Mouse (Mus musculus) C2C12 (cell line): ENCODE results near the gene Iqgap3. TPM values are rescaled to one million over a fixed set of nuclear protein-coding genes. Genes with fewer than 3 reads are reported as not detected.

Experiments
- H3K27me3 ChIP-seq: one replicate; pipeline ENCODE4 v1.6.1; 2011; ENCODE audit not compliant: control insufficient read depth, insufficient read depth, insufficient read length
- H3K36me3 ChIP-seq: one replicate; pipeline ENCODE4 v1.6.1; 2011; ENCODE audit not compliant: control insufficient read depth, insufficient read depth
- H3K4me3 ChIP-seq: one replicate; pipeline ENCODE4 v1.5.1; 2011; ENCODE audit warnings: mild to moderate bottlenecking, control low read depth; ENCODE audit not compliant: poor library complexity, insufficient read depth, severe bottlenecking
- H3K79me2 ChIP-seq: one replicate; pipeline ENCODE4 v1.6.1; 2011; ENCODE audit not compliant: control insufficient read depth, insufficient read depth
- H3K79me3 ChIP-seq: one replicate; pipeline ENCODE4 v1.6.1; 2011; ENCODE audit warnings: low read depth, control low read depth
- H3ac ChIP-seq: one replicate; pipeline ENCODE3; 2011; ENCODE audit warnings: low read depth; ENCODE audit not compliant: control insufficient read depth, insufficient read length
- CEBPB ChIP-seq: IDR thresholded peaks from one replicate; pipeline ENCODE4 v1.6.1; 2011; ENCODE audit warnings: low read depth, mild to moderate bottlenecking, control low read depth, moderate library complexity
- CTCF ChIP-seq: IDR thresholded peaks from one replicate; pipeline ENCODE4 v1.5.1; 2011; ENCODE audit not compliant: control insufficient read depth, insufficient read depth, insufficient read length
- FOSL1 ChIP-seq: IDR thresholded peaks from one replicate; pipeline ENCODE4 v1.8.0; 2011; ENCODE audit warnings: mild to moderate bottlenecking, low read length; ENCODE audit not compliant: poor library complexity, insufficient read depth, severe bottlenecking
- MAX ChIP-seq: IDR thresholded peaks from one replicate; pipeline ENCODE4 v1.6.1; 2011; ENCODE audit warnings: mild to moderate bottlenecking, control low read depth
- MYOD1 ChIP-seq: IDR thresholded peaks from one replicate; pipeline ENCODE4 v1.6.1; 2011; ENCODE audit warnings: low read depth; ENCODE audit not compliant: control insufficient read depth, insufficient read length
- MYOG ChIP-seq: IDR thresholded peaks from one replicate; pipeline ENCODE4 v1.6.1; 2011; ENCODE audit not compliant: control insufficient read depth, insufficient read length; ENCODE audit errors: extremely low read depth
- USF1 ChIP-seq: IDR thresholded peaks from one replicate; pipeline ENCODE4 v1.6.1; 2011; ENCODE audit warnings: low read depth, mild to moderate bottlenecking, control low read depth, moderate library complexity
- polyA plus RNA-seq: library from polyadenylated mRNA; unstranded; fragments of >200 nt; fragmentation: generic; extraction: Trizol; gene quantifications from one replicate; pipeline ENCODE4 v1.2.1, GENCODE M21; 2012; ENCODE audit warnings: missing spikeins

The Iqgap3 gene
- polyA plus RNA-seq, 1 experiment, result 23.9 TPM

GRCm38 (mm10) chr3:88162811-88163210, 81.0 kb downstream of the Iqgap3 start:
- peaks cover 95% of the 10 kb centered on the region for H3K36me3 ChIP-seq
- no peaks in the 10 kb centered on the region for H3K27me3 ChIP-seq
- H3ac ChIP-seq, result no peak overlapping the region
- H3K79me2 ChIP-seq, result no peaks in the 10 kb centered on the region
- no peak overlapping the region for H3K4me3 ChIP-seq
- H3K79me3 ChIP-seq, result no peaks in the 10 kb centered on the region
- no peak for TF ChIP-seq CEBPB
- TF ChIP-seq CTCF, result no peak
- TF ChIP-seq MYOD1, result no peak
- no peak for TF ChIP-seq FOSL1
- TF ChIP-seq MYOG, result no peak
- no peak for TF ChIP-seq USF1
- TF ChIP-seq MAX, result no peak

- no peak overlapping the region for H3ac ChIP-seq
- H3K79me3 ChIP-seq, result no peaks in the 10 kb centered on the region
- no peak overlapping the region for H3K4me3 ChIP-seq
- TF ChIP-seq CEBPB (no peak), FOSL1 (no peak), MYOD1 (no peak), USF1 (no peak), MAX (no peak), CTCF (no peak), MYOG (no peak)
- no peaks in the 10 kb centered on the region for H3K27me3 ChIP-seq
- H3K79me2 ChIP-seq, result no peaks in the 10 kb centered on the region
- peaks cover 90% of the 10 kb centered on the region for H3K36me3 ChIP-seq
Measured at GRCm38 (mm10) chr3:88163847-88164246, 82.1 kb downstream of the Iqgap3 start.

GRCm38 (mm10) chr3:88164263-88164662, 82.5 kb downstream of the Iqgap3 start:
- H3ac ChIP-seq, result no peak overlapping the region
- TF ChIP-seq MYOG (no peak), FOSL1 (no peak), MYOD1 (no peak), USF1 (no peak), CEBPB (no peak), MAX (no peak), CTCF (no peak)
- H3K79me3 ChIP-seq, result no peaks in the 10 kb centered on the region

GRCm38 (mm10) chr3:88166056-88166455, 84.3 kb downstream of the Iqgap3 start:
- H3K36me3 ChIP-seq, result peaks cover 82% of the 10 kb centered on the region

More at GRCm38 (mm10) chr3:88164263-88164662, 82.5 kb downstream of the Iqgap3 start:
- Histone ChIP-seq H3K79me2 (no peaks in the 10 kb centered on the region), H3K36me3 (peaks cover 86% of the 10 kb centered on the region), H3K4me3 (no peak overlapping the region), H3K27me3 (no peaks in the 10 kb centered on the region)

GRCm38 (mm10) chr3:88170361-88170760, 88.6 kb downstream of the Iqgap3 start:
- no peaks in the 10 kb centered on the region for H3K79me3 ChIP-seq
- TF ChIP-seq MAX, result no peak
- no peak for TF ChIP-seq FOSL1
- TF ChIP-seq MYOG, result no peak
- TF ChIP-seq CEBPB, result no peak
- no peak for TF ChIP-seq CTCF
- no peak for TF ChIP-seq USF1
- TF ChIP-seq MYOD1, result no peak
- no peak overlapping the region for H3K4me3 ChIP-seq
- H3K27me3 ChIP-seq, result no peaks in the 10 kb centered on the region
- no peaks in the 10 kb centered on the region for H3K79me2 ChIP-seq
- no peak overlapping the region for H3ac ChIP-seq
- peaks cover 67% of the 10 kb centered on the region for H3K36me3 ChIP-seq

More at GRCm38 (mm10) chr3:88166056-88166455, 84.3 kb downstream of the Iqgap3 start:
- TF ChIP-seq CEBPB, result no peak
- TF ChIP-seq MYOG, result no peak
- TF ChIP-seq MAX, result no peak
- no peak for TF ChIP-seq CTCF
- TF ChIP-seq FOSL1, result no peak
- no peak for TF ChIP-seq MYOD1
- TF ChIP-seq USF1, result no peak
- H3K79me3 ChIP-seq, result no peaks in the 10 kb centered on the region
- H3K27me3 ChIP-seq, result no peaks in the 10 kb centered on the region
- H3K79me2 ChIP-seq, result no peaks in the 10 kb centered on the region
- no peak overlapping the region for H3K4me3 ChIP-seq
- no peak overlapping the region for H3ac ChIP-seq

Other genes starting within 250 kb of the Iqgap3 start
- gene Sh2d2a, start 235.2 kb upstream of the Iqgap3 start, polyA plus RNA-seq, result 0.01 TPM
- gene Prcc, start 196.4 kb upstream of the Iqgap3 start, polyA plus RNA-seq, result 44.3 TPM
- 279 TPM for gene Hdgf, start 175.7 kb upstream of the Iqgap3 start, polyA plus RNA-seq
- gene Mrpl24, start 162.5 kb upstream of the Iqgap3 start, polyA plus RNA-seq, result 69.7 TPM
- gene Isg20l2, start 151.7 kb upstream of the Iqgap3 start, polyA plus RNA-seq, result 25.0 TPM
- 7.1 TPM for gene Rrnad1, start 151.3 kb upstream of the Iqgap3 start, polyA plus RNA-seq
- gene Crabp2, start 133.3 kb upstream of the Iqgap3 start, polyA plus RNA-seq, result 14.4 TPM
- gene Nes, start 110.9 kb upstream of the Iqgap3 start, polyA plus RNA-seq, result 158 TPM
- 0.15 TPM for gene Bcan, start 81.7 kb upstream of the Iqgap3 start, polyA plus RNA-seq
- not detected for gene Hapln2, start 54.4 kb upstream of the Iqgap3 start, polyA plus RNA-seq
- gene Gpatch4, start 38.9 kb upstream of the Iqgap3 start, polyA plus RNA-seq, result 26.4 TPM
- gene Naxe, start 23.5 kb upstream of the Iqgap3 start, polyA plus RNA-seq, result 93.6 TPM
- not detected for gene Ttc24, start 3.7 kb upstream of the Iqgap3 start, polyA plus RNA-seq
- 35.3 TPM for gene Mef2d, start 60.4 kb downstream of the Iqgap3 start, polyA plus RNA-seq
- gene Rhbg, start 172.7 kb downstream of the Iqgap3 start, polyA plus RNA-seq, result not detected
- not detected for gene Gm38392, start 205.2 kb downstream of the Iqgap3 start, polyA plus RNA-seq
- 2.3 TPM for gene Tsacc, start 215.0 kb downstream of the Iqgap3 start, polyA plus RNA-seq
- gene Cct3, start 215.1 kb downstream of the Iqgap3 start, polyA plus RNA-seq, result 628 TPM
- gene Glmp, start 243.1 kb downstream of the Iqgap3 start, polyA plus RNA-seq, result 173 TPM